ENCODE assay signal across 9 mouse cellular contexts in the genomic region with DNA sequence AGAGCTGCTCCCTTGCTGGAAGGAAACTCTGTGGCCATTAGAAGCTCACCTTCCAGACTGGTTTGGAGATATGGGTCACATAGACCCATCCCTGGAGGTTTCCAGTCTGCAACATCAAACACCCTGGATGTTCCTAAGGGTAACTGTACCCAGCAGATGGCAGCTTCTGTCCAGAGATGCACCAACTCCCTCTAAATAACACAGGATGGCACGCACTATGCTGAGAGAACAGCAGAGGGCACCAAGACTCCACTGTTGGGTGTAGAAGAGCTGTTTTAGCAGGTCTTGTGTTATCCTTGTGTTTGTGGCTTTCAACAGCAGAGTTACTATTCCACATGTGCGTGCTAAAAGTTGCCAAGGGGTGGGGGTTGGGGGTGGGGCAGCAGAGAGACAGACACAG. TPM values are rescaled to one million over a fixed set of nuclear protein-coding genes. Genes with fewer than 3 reads are reported as not detected.
A peak's percentile ranks its signal among the peaks of the same experiment; 100 is the strongest.
DNase-seq lines count a peak whose midpoint lies in the region; ATAC-seq and TF ChIP-seq lines count a peak whose summit lies in the region.
"Had no signal": no experiment of that assay in that cellular context is flagged by ENCODE, and none has a peak within 500 bp of the region (broad histone marks: within the 10 kb centered on the region; RNA-seq: fewer than 3 reads in every experiment).

No protein-coding gene starts in this region.

- in situ Hi-C loops in Patski (cut with MboI; ENCODE audit: low pct_unique_long_range_greater_than_20kb), result loop anchor here (5.0 kb wide), 1 partner anchor 773 kb away; a partner anchor contains a TSS

- no peak overlapping the region for H3K9ac ChIP-seq in hindbrain, embryonic 15.5 days

- CTCF ChIA-PET in Patski (lab: Charles Lee), result interaction anchor here (0.6 to 3.7 kb wide), 37 partner anchors 8 to 706 kb away, joined by 3 to 36 read pairs (median 4); a partner anchor contains a TSS

- no peaks in the 10 kb centered on the region for H3K27me3 ChIP-seq in Patski
- H3K27me3 ChIP-seq in hindbrain, embryonic 15.5 days, result no peaks in the 10 kb centered on the region
- H3K27me3 ChIP-seq: megakaryocyte, embryonic 14.5 days had no signal

- no peak overlapping the region for H3K4me2 ChIP-seq in hindbrain, embryonic 15.5 days

- peak; percentile 97 for TF ChIP-seq CTCF in Patski (IDR thresholded peaks at IDR 0.05)

- peak; percentile 70 for ATAC-seq in Patski
- peak; percentile 93 for ATAC-seq in hindbrain, embryonic 15.5 days (ENCODE audit: low FRiP score, low read depth)

- no peaks in the 10 kb centered on the region for H3K9me3 ChIP-seq in hindbrain, embryonic 15.5 days

- H3K4me3 ChIP-seq in hindbrain, embryonic 15.5 days, result no peak overlapping the region
- H3K4me3 ChIP-seq: megakaryocyte, embryonic 14.5 days had no signal

- WGBS in hindbrain, embryonic 15.5 days, result 3% methylated on average over 2 of the region's 2 CpGs

- peak; percentile 60 for DNase-seq in Patski (ENCODE audit: low read depth, low spot score)
- DNase-seq in cerebellum, adult 9-10 months, result peak; percentile 84
- peak; percentile 64 to 87 for DNase-seq in frontal cortex, postnatal 10 days (ENCODE audit: low spot score in 2 of 2)
- DNase-seq in layer of hippocampus, postnatal 14 days (ENCODE audit: low spot score in 2 of 2), result peak; percentile 89 to 95
- DNase-seq in lung, postnatal 36 days, result peak; percentile 93
- DNase-seq in right cerebral cortex, adult 2 months (ENCODE audit: low spot score in 2 of 2), result peak; percentile 93 to 96
- DNase-seq in urinary bladder, postnatal 4 days (ENCODE audit: low spot score in 2 of 2), result peak; percentile 59 to 83

- POLR2A ChIA-PET in Patski (lab: Charles Lee), result interaction anchor here (0.6 kb wide), 1 partner anchor 400 kb away, joined by 3 read pairs; no protein-coding TSS in a partner anchor

- no peaks in the 10 kb centered on the region for H3K36me3 ChIP-seq in hindbrain, embryonic 15.5 days

- H3K27ac ChIP-seq in hindbrain, embryonic 15.5 days (replicated peaks), result no peak overlapping the region

- no peaks in the 10 kb centered on the region for H3K4me1 ChIP-seq in hindbrain, embryonic 15.5 days (replicated peaks)
- H3K4me1 ChIP-seq: megakaryocyte, embryonic 14.5 days had no signal

RNA-seq across cellular contexts. Expression of a gene that starts 21.5 kb away (rescaled TPM):
- not detected for polyA plus RNA-seq in Patski (2021)
- polyA plus RNA-seq in hindbrain, embryonic 15.5 days (2015; fragmentation: Nextera tagmentation; extraction: Ambion mirVana), result 0.21 TPM in 1 of 2 replicates, not detected in the other
- total RNA-seq in layer of hippocampus, postnatal 14 days (2021), result under 1 TPM; 0.74 to 0.92 TPM

RNA-seq across cellular contexts. Expression of a gene that starts 29.2 kb away (rescaled TPM):
- 12.8 TPM for polyA plus RNA-seq in Patski (2021)
- polyA plus RNA-seq in hindbrain, embryonic 15.5 days (2015; fragmentation: Nextera tagmentation; extraction: Ambion mirVana), result 10.6 and 13.2 TPM in 2 replicates
- 10 to 100 TPM; 21.1 to 24.0 TPM for total RNA-seq in layer of hippocampus, postnatal 14 days (2021)
